Mouse (Mus musculus) midbrain, embryonic 14.5 days (tissue): ENCODE data around the gene Ctnna3. TPM values are rescaled to one million over a fixed set of nuclear protein-coding genes. Genes with fewer than 3 reads are reported as not detected.

Source experiments
- ATAC-seq: fragments of 200-750 bp; cut with Nextera tagmentation; 2 replicates; pipeline ENCODE4 v1.8.0; 2017; ENCODE audit warnings: moderate number of reproducible peaks, moderate library complexity; ENCODE audit not compliant: low FRiP score, low TSS enrichment
- DNase-seq: peaks from one replicate; pipeline ENCODE4 v3.0.0-alpha.2; 2015
- H3K27ac ChIP-seq: fragments of 300-500 bp; sonication (generic); replicated peaks from 2 replicates; pipeline ENCODE4 v1.5.1; 2014; ENCODE audit warnings: mild to moderate bottlenecking, low read depth, low read length, moderate library complexity
- H3K27me3 ChIP-seq: fragments of 300-500 bp; sonication (generic); 2 replicates; pipeline ENCODE4 v1.6.1; 2014; ENCODE audit warnings: low read length, control low read depth, mixed read lengths; ENCODE audit not compliant: control insufficient read depth, insufficient read depth
- H3K36me3 ChIP-seq: fragments of 300-500 bp; sonication (generic); 2 replicates; pipeline ENCODE4 v1.6.1; 2014; ENCODE audit warnings: low read length, control low read depth; ENCODE audit not compliant: control insufficient read depth, insufficient read depth
- H3K4me1 ChIP-seq: fragments of 300-500 bp; sonication (generic); 2 replicates; pipeline ENCODE4 v1.6.1; 2014; ENCODE audit warnings: mild to moderate bottlenecking, antibody characterized with exemption, low read length, control low read depth; ENCODE audit not compliant: control insufficient read depth, insufficient read depth
- H3K4me2 ChIP-seq: fragments of 300-500 bp; sonication (generic); 2 replicates; pipeline ENCODE4 v1.6.1; 2014; ENCODE audit warnings: mild to moderate bottlenecking, low read length, moderate library complexity
- H3K4me3 ChIP-seq: fragments of 300-500 bp; sonication (generic); replicated peaks from 2 replicates; pipeline ENCODE4 v1.5.1; 2014; ENCODE audit warnings: low read depth, low read length
- H3K9ac ChIP-seq: fragments of 300-500 bp; sonication (generic); replicated peaks from 2 replicates; pipeline ENCODE4 v1.6.1; 2014; ENCODE audit warnings: mild to moderate bottlenecking, low read length, moderate library complexity
- H3K9me3 ChIP-seq: fragments of 300-500 bp; sonication (generic); 2 replicates; pipeline ENCODE4 v1.6.1; 2016; ENCODE audit warnings: low read length, control low read depth, mixed read lengths; ENCODE audit not compliant: control insufficient read depth
- WGBS: fragments of 180-500 bp; shearing (Covaris S2); extraction: QIAGEN DNeasy Blood & Tissue Kit; methylation state at CpG from one replicate; pipeline ENCODE4 v1.1.7; 2014; 5-methylcytosine and 5-hydroxymethylcytosine counted together
- polyA plus RNA-seq: library from polyadenylated mRNA; unstranded; fragments of >200 nt; fragmentation: Nextera tagmentation; extraction: Ambion mirVana; gene quantifications from 2 replicates; pipeline ENCODE4 v1.2.1, GENCODE M21; 2014

Gene Ctnna3
- polyA plus RNA-seq, 1 experiment from 2014 or later = 1.1 TPM

DNA sequence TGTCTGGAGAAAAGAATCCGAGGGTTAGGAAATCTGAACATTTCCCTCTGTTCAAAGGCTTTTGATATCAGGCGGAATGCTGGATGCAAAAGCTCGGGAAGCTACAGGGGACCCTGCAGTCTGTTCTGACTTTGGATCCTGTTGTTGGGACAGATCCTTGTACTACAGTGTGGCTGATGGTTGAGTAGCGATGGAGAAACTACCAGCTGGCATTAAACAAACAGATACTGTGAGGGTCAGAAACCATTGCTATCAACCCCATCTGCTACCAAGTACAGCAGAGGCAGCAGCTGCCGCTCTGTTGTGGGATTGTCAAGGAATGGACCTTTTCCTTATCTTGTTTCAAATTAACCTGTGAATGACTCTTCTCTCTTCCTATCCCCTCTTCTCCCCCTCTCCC is 504.0 kb downstream of the Ctnna3 start:
- no peak overlapping the region for H3K4me2 ChIP-seq
- DNase-seq = no peak
- H3K9me3 ChIP-seq = no peaks in the 10 kb centered on the region
- no peaks in the 10 kb centered on the region for H3K4me1 ChIP-seq
- WGBS = 71% methylated on average over 5 of the region's 5 CpGs
- no peak overlapping the region for H3K27ac ChIP-seq
- no peak overlapping the region for H3K9ac ChIP-seq
- H3K27me3 ChIP-seq = no peaks in the 10 kb centered on the region
- no peak for ATAC-seq
- no peaks in the 10 kb centered on the region for H3K36me3 ChIP-seq
- no peak overlapping the region for H3K4me3 ChIP-seq

GRCm38 (mm10) chr10:63945534-63945933 is 515.6 kb downstream of the Ctnna3 start:
- 86% methylated on average over 3 of the region's 3 CpGs for WGBS
- H3K36me3 ChIP-seq = no peaks in the 10 kb centered on the region
- no peak for ATAC-seq
- no peak overlapping the region for H3K4me3 ChIP-seq
- no peaks in the 10 kb centered on the region for H3K4me1 ChIP-seq
- H3K9me3 ChIP-seq = no peaks in the 10 kb centered on the region
- no peak for DNase-seq
- H3K27ac ChIP-seq = no peak overlapping the region
- no peak overlapping the region for H3K4me2 ChIP-seq
- H3K9ac ChIP-seq = no peak overlapping the region
- H3K27me3 ChIP-seq = no peaks in the 10 kb centered on the region

DNA sequence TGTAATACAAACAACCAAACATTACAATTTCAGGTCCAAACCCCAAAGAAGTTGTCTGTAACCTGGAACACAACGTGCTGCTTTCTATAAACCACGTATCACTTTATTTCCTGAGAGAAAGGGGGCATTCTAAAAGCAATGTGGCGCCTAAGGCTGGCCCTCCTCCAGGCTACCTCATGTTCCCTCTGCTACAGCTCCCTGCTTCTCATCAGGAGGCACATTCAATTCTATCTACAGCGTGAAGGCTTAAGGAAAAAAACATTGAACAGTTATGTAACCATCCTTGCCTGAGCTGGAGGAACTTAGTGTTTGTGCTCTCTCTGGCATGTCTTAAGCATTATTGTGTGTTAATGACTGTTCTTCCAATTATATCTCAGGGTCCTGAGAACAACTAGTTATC is 517.4 kb downstream of the Ctnna3 start:
- H3K27ac ChIP-seq = no peak overlapping the region
- no peaks in the 10 kb centered on the region for H3K27me3 ChIP-seq
- ATAC-seq = no peak
- H3K36me3 ChIP-seq = no peaks in the 10 kb centered on the region
- H3K4me3 ChIP-seq = no peak overlapping the region
- 49% methylated on average over 4 of the region's 4 CpGs for WGBS
- DNase-seq = no peak
- H3K9me3 ChIP-seq = no peaks in the 10 kb centered on the region
- no peak overlapping the region for H3K9ac ChIP-seq
- H3K4me1 ChIP-seq = no peaks in the 10 kb centered on the region
- no peak overlapping the region for H3K4me2 ChIP-seq

DNA sequence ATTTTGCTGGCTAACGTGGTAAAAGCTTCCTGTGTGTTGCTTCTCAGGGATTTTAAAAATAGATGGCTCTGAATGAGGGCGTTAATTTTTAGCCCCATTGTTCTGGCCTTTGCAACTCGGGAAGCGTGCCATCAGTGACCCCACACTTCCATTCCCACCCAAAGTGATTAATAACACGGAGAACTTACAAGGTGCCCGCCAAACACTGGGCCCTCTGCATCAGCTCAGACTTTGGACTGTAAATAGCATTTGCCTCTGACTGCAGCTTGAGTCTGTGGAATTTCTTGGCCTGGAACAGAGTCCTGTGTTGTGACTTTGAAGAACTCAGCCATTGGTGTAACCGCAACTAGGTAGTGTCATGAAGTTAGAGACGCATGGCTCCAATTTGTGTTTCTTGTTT is 521.0 kb downstream of the Ctnna3 start:
- Histone ChIP-seq H3K4me2 (no peak overlapping the region), H3K27me3 (no peaks in the 10 kb centered on the region), H3K4me3 (no peak overlapping the region), H3K9me3 (no peaks in the 10 kb centered on the region), H3K4me1 (no peaks in the 10 kb centered on the region), H3K9ac (no peak overlapping the region), H3K27ac (no peak overlapping the region), H3K36me3 (no peaks in the 10 kb centered on the region)
- no peak for DNase-seq
- ATAC-seq = no peak
- 81% methylated on average over 8 of the region's 8 CpGs for WGBS

DNA sequence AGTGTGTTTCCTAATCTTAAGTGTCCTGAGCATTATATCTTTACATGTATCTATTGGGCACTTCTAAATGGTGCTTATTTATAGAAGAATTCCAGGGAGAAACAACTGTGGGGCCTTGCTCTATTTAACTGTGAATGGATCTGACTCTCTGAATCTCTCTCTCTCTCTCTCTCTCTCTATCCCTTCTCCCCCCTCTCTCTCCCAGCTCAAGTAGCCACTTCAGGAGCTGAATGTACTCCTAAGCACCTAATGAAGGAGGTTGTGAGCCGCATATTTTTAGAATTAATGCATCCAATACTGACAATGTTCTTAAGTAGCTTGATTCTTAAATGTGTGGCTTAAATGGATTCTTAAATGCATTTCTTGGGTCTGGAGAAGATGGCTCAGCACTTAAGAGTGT is 521.6 kb downstream of the Ctnna3 start:
- Histone ChIP-seq H3K27ac (no peak overlapping the region), H3K4me1 (no peaks in the 10 kb centered on the region), H3K4me3 (no peak overlapping the region), H3K9ac (no peak overlapping the region), H3K9me3 (no peaks in the 10 kb centered on the region), H3K36me3 (no peaks in the 10 kb centered on the region), H3K27me3 (no peaks in the 10 kb centered on the region), H3K4me2 (no peak overlapping the region)
- no peak for DNase-seq
- 90% methylated on average over 1 of the region's 1 CpGs for WGBS
- ATAC-seq = no peak

- Histone ChIP-seq H3K27me3 (no peaks in the 10 kb centered on the region), H3K4me2 (no peak overlapping the region), H3K27ac (0 out of 2 replicates have a peak overlapping the region, but pooled peaks have one; percentile 1), H3K9me3 (no peaks in the 10 kb centered on the region), H3K36me3 (no peaks in the 10 kb centered on the region), H3K4me3 (no peak overlapping the region), H3K4me1 (no peaks in the 10 kb centered on the region), H3K9ac (no peak overlapping the region)
- WGBS = 23% methylated on average over 6 of the region's 7 CpGs
- peak; percentile 43 for DNase-seq
- ATAC-seq = no peak
Observed at GRCm38 (mm10) chr10:63954308-63954930, 524.5 kb downstream of the Ctnna3 start.

DNA sequence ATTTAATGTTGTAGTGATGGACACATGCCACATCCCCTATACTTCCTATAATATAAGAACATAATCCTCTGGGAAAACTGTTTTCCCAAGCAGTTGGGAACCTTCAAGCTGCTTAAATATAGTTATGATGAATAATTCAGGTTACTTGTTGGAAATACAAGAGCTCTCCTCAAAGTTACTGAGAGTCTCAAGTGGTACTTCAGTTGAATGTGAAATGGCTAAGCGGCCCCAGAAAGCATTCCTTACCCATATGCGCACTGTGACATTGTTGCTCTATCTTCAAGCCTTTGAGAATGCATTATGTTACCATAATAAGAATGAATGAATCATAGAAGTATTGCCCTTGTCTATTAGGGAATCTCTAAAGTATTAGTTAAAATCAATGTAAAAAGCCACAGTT is 542.4 kb downstream of the Ctnna3 start:
- Histone ChIP-seq H3K9ac (no peak overlapping the region), H3K4me1 (0 out of 2 replicates have a peak, but pooled peaks cover 1% of the 10 kb centered on the region), H3K27me3 (no peaks in the 10 kb centered on the region), H3K9me3 (no peaks in the 10 kb centered on the region), H3K4me2 (no peak overlapping the region), H3K4me3 (no peak overlapping the region), H3K27ac (no peak overlapping the region), H3K36me3 (no peaks in the 10 kb centered on the region)
- 95% methylated on average over 2 of the region's 2 CpGs for WGBS
- ATAC-seq = no peak
- DNase-seq = no peak

DNA sequence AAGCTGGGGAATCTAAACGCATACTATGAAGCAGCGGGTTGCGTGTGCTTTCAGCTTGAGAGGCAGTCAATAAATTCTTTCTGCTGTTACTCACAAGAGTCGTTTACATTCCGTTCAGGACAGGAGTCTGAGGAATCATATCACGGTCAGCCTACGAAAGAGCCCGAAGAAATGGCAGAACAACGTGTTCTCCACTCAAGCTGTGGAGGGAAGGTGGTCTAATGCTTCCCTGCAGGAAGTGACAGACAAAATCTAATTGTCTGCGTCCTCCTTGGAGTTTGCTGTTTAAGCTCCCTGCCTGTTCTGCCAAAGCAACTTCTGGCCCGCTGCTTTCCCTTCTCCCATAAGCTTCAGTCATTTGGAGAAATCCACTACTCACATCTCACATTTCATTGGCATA is 548.2 kb downstream of the Ctnna3 start:
- peak; percentile 59 for DNase-seq
- no peak; the same call in 1 of the 2 replicates for ATAC-seq
- WGBS = 18% methylated on average over 11 of the region's 11 CpGs
- Histone ChIP-seq H3K9ac (peak overlapping the region; percentile 13; the same call in 1 of the 2 replicates), H3K36me3 (no peaks in the 10 kb centered on the region), H3K4me2 (peak overlapping the region; percentile 50), H3K27me3 (no peaks in the 10 kb centered on the region), H3K9me3 (no peaks in the 10 kb centered on the region), H3K4me3 (peak overlapping the region; percentile 25), H3K27ac (peak overlapping the region; percentile 71), H3K4me1 (peaks cover 10% of the 10 kb centered on the region; the same call in 1 of the 2 replicates)

- peak overlapping the region; percentile 25 for H3K4me3 ChIP-seq
- peak; percentile 78 for DNase-seq
- peak overlapping the region; percentile 50 for H3K4me2 ChIP-seq
- H3K9me3 ChIP-seq = no peaks in the 10 kb centered on the region
- H3K27me3 ChIP-seq = no peaks in the 10 kb centered on the region
- H3K36me3 ChIP-seq = no peaks in the 10 kb centered on the region
- H3K9ac ChIP-seq = no peak overlapping the region; the same call in 1 of the 2 replicates
- peak; percentile 86 for ATAC-seq
- H3K27ac ChIP-seq = peak overlapping the region; percentile 71; the same call in 1 of the 2 replicates
- H3K4me1 ChIP-seq = peaks cover 10% of the 10 kb centered on the region; the same call in 1 of the 2 replicates
- WGBS = 19% methylated on average over 3 of the region's 3 CpGs
Observed at GRCm38 (mm10) chr10:63978535-63978934, 548.6 kb downstream of the Ctnna3 start.
